Mouse (Mus musculus): ENCODE measurements around the gene Micall2.

GRCm38 (mm10) chr5:139661713-139662112 lies 74.4 kb downstream of the Micall2 start:
- TF ChIP-seq GATA1 (IDR thresholded peaks at IDR 0.05; ENCODE audit: low read length) (no peak), TAL1 (IDR thresholded peaks at IDR 0.05; ENCODE audit: low read length) (no peak)

Data from erythroblast, embryonic 14.5 days (primary cell).